Mouse (Mus musculus): Measurements from ENCODE around the gene Dnm3.

The Dnm3 gene

DNA sequence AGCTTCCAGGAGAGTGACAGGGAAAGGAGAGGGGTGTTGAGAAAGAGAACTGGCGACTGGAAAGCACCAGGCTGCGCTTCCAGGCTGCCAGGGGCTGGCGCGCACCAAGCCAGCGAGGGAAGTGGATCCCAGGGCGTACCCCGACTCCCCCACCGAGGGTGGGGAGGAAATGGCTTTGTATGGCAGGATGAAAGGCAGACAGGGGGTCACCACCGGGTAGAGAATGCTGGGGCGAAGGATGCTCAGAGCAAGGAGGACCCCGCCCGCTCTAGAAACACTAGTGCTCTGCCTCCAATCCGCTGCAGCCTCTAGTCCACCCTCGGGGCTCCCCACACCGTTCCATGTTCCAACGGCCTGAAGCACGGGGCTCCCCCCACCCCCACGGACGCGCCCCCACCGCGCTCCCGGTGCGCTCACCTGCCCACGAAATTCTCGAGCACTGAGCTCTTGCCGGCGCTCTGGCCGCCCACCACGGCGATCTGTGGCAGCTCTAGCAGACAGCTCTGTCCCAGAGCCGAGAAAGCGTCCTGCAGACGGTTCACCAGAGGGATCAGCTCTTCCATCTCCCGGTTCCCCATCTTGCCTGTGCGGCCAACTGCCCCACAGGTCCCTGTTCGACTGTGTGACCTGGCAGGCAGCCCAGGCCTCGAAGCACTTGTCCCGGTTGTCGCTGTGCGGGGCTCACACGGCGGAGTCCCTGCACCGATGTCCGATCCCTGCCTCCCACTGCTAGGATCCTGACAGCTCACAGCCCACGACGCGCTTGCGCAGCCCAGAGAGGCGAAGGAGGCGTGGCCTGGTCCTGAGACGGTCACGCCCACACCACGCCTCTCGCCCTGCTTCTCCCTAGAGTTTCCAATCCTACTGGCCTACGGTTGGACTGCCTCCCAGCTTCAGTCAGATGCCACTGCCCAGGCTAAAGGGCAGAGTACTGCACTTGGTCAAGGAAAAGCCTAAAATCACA, at the start of gene Dnm3:
Gene Dnm3, minus strand, starts transcription at position 789 of the 964 bp plus-strand sequence.
- peak; percentile 94 for DNase-seq (ENCODE audit: low spot score)

GRCm38 (mm10) chr1:162515116-162515515, 37.3 kb upstream of the Dnm3 start:
- no peak for DNase-seq (ENCODE audit: low spot score)

DNA sequence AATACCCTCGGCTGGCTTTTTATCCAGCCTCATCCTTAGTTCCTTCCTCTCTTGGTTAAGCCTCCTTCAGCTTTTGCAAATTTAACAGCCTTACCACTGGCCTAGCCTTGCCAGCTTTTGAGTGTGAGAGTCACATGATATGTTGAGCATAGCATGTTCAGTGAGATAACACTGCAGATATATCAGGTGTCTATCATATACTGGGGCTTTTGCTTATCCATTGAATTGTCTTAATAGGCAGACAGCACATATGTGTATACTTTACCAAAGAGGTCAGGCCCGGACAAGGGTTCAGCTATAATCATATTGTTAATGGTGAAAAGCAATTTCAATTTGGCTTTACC, 32.2 kb upstream of the Dnm3 start:
- no peak for DNase-seq (ENCODE audit: low spot score)

DNA sequence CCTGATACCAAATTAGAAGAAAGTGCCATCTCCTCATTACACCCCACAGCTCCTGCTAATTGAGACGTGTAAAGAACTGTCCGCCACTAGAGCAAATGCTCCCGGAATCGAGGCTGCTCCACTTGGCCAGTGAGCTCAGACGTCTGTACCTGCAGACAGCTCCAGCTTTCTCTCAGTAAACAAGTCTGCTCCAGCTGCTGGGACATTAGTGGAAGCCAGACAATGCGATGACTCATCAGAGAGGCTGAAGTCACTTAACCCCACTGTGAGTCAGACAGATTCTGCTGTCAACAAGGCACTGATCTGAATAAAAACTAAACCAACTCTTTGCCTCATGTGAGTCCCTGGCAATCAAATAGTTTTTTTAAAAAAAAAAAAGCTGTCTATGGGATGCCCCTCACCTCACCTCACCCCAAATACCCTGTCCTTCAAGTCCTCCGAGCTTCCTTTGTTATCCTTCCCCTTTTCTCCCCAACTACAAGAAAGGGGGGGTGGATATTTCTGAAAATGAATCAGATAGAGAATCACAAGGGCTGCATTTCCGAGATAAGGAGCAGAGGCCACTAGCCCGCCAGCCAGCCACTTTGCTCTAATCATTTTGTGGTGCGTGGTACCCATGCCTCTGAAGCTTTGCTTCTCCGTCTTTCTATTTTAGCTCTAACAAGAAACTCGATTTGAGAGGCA, 31.6 kb upstream of the Dnm3 start:
- DNase-seq (ENCODE audit: low spot score) = peak; percentile 91

- no peak for DNase-seq (ENCODE audit: low spot score)
Measured at GRCm38 (mm10) chr1:162508211-162509005, 30.6 kb upstream of the Dnm3 start.

GRCm38 (mm10) chr1:162506516-162506915, 28.7 kb upstream of the Dnm3 start:
- no peak for DNase-seq (ENCODE audit: low spot score)

GRCm38 (mm10) chr1:162505649-162506048, 27.8 kb upstream of the Dnm3 start:
- DNase-seq (ENCODE audit: low spot score) = no peak

GRCm38 (mm10) chr1:162476531-162477080, 1.2 kb downstream of the Dnm3 start:
- no peak for DNase-seq (ENCODE audit: low spot score)

DNA sequence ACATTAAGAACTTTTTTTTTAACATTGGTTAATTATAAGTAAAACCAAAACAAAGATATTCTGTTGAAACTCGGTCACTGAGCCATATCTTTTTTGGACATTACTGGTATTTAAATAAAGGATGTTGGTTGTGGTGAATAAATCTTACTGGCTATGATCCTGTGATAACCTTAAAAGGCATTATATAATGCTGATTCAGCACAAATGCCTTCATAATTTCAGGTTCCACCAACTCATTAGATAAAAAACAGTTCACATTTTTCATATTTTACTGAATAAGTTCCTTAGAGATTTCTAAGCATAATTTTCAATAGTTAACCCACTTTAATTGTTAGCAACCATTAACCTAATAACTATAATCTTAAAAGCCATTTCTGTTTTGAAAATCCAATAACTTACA, 4.9 kb downstream of the Dnm3 start:
- no peak for DNase-seq (ENCODE audit: low spot score)

GRCm38 (mm10) chr1:162471089-162471488, 6.7 kb downstream of the Dnm3 start:
- no peak for DNase-seq (ENCODE audit: low spot score)

- DNase-seq (ENCODE audit: low spot score) = no peak
Measured at GRCm38 (mm10) chr1:162469752-162470280, 8.0 kb downstream of the Dnm3 start.

- DNase-seq (ENCODE audit: low spot score) = no peak
Measured at GRCm38 (mm10) chr1:162463676-162464075, 14.2 kb downstream of the Dnm3 start.

DNA sequence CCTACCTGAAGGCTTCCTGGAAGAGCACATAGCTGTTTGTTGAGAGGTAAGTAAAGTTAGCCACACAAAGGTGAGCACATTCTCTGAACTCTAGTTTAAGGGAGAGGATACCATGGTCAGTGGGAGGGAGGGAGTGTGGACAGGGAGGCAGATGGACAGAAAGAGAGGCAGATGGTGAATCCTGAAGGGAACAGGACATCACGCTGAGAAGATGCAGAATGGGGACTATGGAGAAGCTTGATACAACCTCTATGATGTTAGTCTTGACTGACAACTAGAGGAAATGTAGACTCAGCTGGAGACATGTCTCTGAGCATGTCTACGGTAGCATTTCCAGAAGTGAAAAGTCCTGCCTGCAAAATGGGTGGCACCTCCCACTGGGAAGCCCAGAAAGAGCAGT, 19.1 kb downstream of the Dnm3 start:
- no peak for DNase-seq (ENCODE audit: low spot score)

DNA sequence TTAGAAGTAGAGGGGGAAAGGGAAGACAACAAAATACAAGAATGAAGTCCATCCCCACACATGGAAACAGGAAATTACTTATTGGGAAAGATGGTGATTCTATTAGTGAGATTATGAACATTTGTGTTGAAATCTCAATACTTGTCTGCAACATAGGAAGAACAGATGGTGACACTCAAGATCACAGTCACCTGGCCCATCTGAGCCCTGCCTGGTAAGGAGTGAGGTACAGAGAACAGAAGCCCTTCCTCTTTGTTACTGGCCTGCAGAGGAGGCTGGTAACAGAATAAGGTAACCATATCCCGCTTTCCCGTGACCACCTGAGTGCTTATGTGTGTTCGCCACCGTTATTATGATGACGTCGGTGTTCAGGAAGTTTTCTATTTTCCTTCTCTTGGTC, 21.0 kb downstream of the Dnm3 start:
- no peak for DNase-seq (ENCODE audit: low spot score)

DNA sequence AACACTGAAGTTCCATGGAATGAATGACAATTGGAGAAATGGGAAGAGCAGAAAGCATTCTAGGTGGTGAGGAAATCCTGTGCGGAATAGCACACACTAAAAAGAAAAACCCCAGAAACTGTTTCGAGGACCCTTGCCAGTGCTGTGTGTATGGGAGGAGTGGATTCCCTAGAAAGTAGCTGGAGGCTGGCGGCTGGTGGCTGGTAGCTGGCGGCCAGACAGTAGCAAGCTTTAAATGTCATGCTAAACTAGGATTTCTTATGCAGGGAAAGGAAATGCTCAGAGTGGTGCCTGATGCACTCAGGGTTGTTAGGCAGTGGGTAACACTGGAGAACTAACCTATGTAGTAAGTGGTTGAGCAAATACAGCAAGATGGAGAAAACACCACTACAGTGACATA, 21.4 kb downstream of the Dnm3 start:
- no peak for DNase-seq (ENCODE audit: low spot score)

DNA sequence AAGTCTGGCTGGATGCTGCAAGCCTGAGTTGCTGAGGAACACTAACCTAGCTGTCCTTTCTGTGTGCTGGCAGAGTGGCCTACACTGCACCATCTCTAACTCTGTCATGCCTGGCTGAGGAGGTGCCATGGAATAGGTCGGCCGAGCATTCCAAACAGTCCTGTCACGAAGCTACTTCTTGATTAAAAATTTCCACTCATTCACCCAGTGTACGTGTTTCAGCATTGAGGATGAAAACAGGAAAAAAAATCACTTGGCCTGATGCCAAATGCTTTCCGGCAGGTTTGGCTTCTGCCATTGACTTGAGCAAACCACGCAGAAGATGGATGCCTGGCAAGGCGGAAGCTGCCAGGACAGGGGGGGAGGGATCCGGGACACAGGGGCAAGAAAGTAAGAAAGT, 24.3 kb downstream of the Dnm3 start:
- peak; percentile 21 for DNase-seq (ENCODE audit: low spot score)

DNA sequence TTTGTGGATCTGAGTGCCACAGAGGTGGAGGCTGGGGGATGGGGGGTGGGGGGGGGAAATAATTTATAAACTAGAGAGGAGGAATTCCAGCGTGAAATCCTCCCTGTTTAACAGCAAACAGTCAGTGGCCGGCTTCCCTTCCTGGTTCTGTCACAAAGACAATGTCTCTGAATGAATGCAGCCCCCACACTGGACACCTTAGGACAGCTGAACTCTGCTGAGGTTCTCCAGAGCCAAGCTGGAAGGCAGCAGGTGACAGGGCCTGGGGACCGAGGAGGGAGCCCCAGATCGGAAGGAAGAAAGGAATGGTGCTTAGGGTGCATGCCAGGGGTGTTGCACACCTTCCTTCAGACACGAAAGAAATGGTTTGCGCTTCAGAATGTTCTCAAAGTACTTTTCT, 24.8 kb downstream of the Dnm3 start:
- DNase-seq (ENCODE audit: low spot score) = no peak

- DNase-seq (ENCODE audit: low spot score) = no peak
Measured at GRCm38 (mm10) chr1:162449161-162449909, 28.5 kb downstream of the Dnm3 start.

DNA sequence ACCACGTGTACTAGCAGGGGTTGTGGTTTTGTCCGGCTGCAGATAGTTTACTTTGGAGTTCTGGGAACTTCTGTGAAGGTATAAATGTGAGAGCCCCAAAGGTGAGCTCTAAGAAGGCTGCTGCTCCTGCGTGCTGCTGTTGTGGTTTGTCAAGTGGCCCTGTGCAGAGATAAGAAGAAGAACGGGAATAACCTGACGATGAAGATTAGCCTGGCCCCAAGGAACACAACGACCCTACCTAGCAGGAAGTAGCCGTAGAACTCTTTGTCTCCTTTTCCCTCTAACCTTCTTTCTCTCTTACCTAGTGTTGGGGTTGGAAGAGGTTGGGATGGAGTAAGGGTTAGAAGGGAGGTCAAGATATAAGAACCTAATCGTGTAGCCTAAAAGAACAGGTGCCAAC, 33.0 kb downstream of the Dnm3 start:
- no peak for DNase-seq (ENCODE audit: low spot score)

DNA sequence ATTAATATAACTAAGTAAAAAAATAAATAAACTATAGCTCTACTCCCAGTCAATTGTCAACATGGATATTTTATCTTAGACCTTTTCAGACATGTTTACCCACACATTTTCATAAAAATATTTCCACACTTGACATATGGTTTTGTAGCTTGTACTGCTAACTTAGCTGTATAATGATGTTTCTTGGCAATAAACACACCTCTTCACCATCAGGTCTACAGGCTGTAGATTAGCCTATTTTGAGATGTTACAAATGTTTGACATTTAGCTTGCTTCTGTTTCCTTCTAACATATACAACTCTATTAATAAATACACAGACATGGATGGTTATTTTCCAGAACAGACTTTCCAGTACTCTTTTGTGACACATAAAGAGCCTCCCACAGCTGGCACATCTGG, 38.3 kb downstream of the Dnm3 start:
- DNase-seq (ENCODE audit: low spot score) = no peak

DNA sequence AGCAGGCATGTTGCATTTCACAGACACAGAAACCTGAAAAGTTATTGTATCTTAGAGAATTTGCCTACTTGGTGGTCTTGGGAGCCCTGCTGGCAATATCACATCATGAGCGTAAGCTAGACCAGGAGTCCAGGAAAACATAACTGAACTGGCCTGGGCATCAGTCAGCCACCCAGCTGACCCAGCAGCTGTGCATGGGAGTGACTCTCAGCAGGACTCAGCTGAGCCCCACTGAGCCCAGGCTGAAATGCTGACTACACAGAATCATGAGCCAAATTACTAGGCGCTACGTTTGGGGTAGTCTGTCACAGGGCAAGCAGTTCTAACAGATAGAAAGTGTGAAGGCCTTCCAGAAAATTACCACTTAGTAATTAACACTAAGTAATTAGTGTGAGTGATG, 41.2 kb downstream of the Dnm3 start:
- DNase-seq (ENCODE audit: low spot score) = no peak

Measured in MN1 (cell line).